Mouse (Mus musculus) forebrain, embryonic 16.5 days (tissue): ENCODE results near the gene Tacc2. TPM values are rescaled to one million over a fixed set of nuclear protein-coding genes. Genes with fewer than 3 reads are reported as not detected.

Source experiments
- ATAC-seq: fragments of 200-750 bp; cut with Nextera tagmentation; 2 replicates; pipeline ENCODE4 v1.8.0; 2017; ENCODE audit warnings: mild to moderate bottlenecking, moderate library complexity
- H3K27ac ChIP-seq: fragments of 300-500 bp; sonication (generic); 2 replicates; pipeline ENCODE4 v1.5.1; 2014; ENCODE audit warnings: low read length, control low read depth
- H3K27me3 ChIP-seq: fragments of 300-500 bp; sonication (generic); replicated peaks from 2 replicates; pipeline ENCODE4 v1.6.1; 2014; ENCODE audit warnings: low read length; ENCODE audit not compliant: control insufficient read depth, insufficient read depth
- H3K36me3 ChIP-seq: fragments of 300-500 bp; sonication (generic); 2 replicates; pipeline ENCODE4 v1.6.1; 2014; ENCODE audit not compliant: control insufficient read depth, insufficient read depth
- H3K4me1 ChIP-seq: fragments of 300-500 bp; sonication (generic); replicated peaks from 2 replicates; pipeline ENCODE4 v1.6.1; 2014; ENCODE audit warnings: low read length; ENCODE audit not compliant: control insufficient read depth, insufficient read depth
- H3K4me2 ChIP-seq: fragments of 300-500 bp; sonication (generic); 2 replicates; pipeline ENCODE4 v1.6.1; 2014; ENCODE audit warnings: mild to moderate bottlenecking, low read length, control low read depth
- H3K4me3 ChIP-seq: fragments of 300-500 bp; sonication (generic); replicated peaks from 2 replicates; pipeline ENCODE4 v1.5.1; 2014; ENCODE audit warnings: mild to moderate bottlenecking, low read length, control low read depth
- H3K9ac ChIP-seq: fragments of 300-500 bp; sonication (generic); replicated peaks from 2 replicates; pipeline ENCODE4 v1.6.1; 2014; ENCODE audit warnings: low read depth, low read length, control low read depth
- H3K9me3 ChIP-seq: fragments of 300-500 bp; sonication (generic); 2 replicates; pipeline ENCODE4 v1.6.1; 2016; ENCODE audit warnings: low read length; ENCODE audit not compliant: control insufficient read depth
- WGBS: fragments of 180-500 bp; shearing (Covaris S2); extraction: QIAGEN DNeasy Blood & Tissue Kit; methylation state at CpG from one replicate; pipeline ENCODE4 v1.1.7; 2014; 5-methylcytosine and 5-hydroxymethylcytosine counted together
- polyA plus RNA-seq: library from polyadenylated mRNA; unstranded; fragments of >200 nt; fragmentation: Nextera tagmentation; extraction: Ambion mirVana; gene quantifications from 2 replicates; pipeline ENCODE4 v1.2.1, GENCODE M21; 2015

Tacc2 gene
- polyA plus RNA-seq, 1 experiment from 2014 or later = 59.0 TPM

- H3K4me3 ChIP-seq = no peak overlapping the region
- H3K27ac ChIP-seq = no peak overlapping the region
- H3K9ac ChIP-seq = no peak overlapping the region
- no peak for ATAC-seq
- H3K4me1 ChIP-seq = peaks cover 12% of the 10 kb centered on the region
- H3K4me2 ChIP-seq = no peak overlapping the region
- WGBS = 56% methylated on average over 9 of the region's 9 CpGs
- no peaks in the 10 kb centered on the region for H3K9me3 ChIP-seq
- no peaks in the 10 kb centered on the region for H3K36me3 ChIP-seq
- H3K27me3 ChIP-seq = no peaks in the 10 kb centered on the region
These were observed 97.3 kb downstream of the Tacc2 start for GRCm38 (mm10) chr7:130674526-130674925.

GRCm38 (mm10) chr7:130676885-130677540 is 99.8 kb downstream of the Tacc2 start:
- Histone ChIP-seq H3K9me3 (no peaks in the 10 kb centered on the region), H3K4me3 (no peak overlapping the region), H3K27ac (no peak overlapping the region), H3K4me2 (no peak overlapping the region), H3K36me3 (no peaks in the 10 kb centered on the region), H3K4me1 (peaks cover 5% of the 10 kb centered on the region), H3K27me3 (no peaks in the 10 kb centered on the region), H3K9ac (0 out of 2 replicates have a peak overlapping the region, but pooled peaks have one; percentile 14)
- 48% methylated on average over 11 of the region's 11 CpGs for WGBS
- peak; percentile 61 for ATAC-seq

DNA sequence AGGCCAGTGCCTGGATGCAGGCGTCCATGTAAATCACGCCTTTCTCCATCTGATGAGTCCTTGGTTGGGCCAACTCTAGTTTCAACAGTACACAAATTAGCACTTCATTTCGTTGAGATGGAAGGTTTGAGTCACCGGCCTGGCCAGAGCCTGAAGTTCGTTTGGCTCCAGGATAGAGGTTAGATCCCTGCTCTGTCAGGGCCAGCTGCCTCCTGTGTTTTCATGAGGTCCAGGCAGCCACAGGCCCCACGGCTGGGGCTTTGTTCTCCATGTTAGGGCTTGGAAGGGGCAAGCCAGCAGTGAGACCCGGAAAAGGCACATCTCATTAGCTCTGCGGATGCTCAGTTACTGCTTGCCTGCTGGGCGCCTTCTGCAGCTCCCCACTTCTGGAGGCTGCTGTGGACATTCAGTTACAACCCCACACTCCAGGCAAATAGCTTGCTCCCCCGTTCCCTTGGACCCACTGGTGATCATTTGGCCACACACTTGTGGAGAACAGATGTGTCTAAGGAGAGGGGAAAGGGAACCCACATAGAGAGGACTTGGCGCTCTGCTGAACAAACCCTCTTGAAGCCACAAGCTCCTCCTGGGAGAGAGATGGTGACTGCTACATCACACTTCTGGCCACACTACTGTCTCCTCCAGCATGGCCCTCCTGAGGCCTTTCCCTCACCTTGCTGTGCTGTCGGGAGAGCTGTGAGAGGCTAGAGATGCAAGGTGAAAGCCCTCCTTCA is 100.5 kb downstream of the Tacc2 start:
- Histone ChIP-seq H3K27me3 (no peaks in the 10 kb centered on the region), H3K36me3 (no peaks in the 10 kb centered on the region), H3K4me1 (peaks cover 5% of the 10 kb centered on the region), H3K27ac (no peak overlapping the region), H3K9me3 (no peaks in the 10 kb centered on the region), H3K4me3 (no peak overlapping the region), H3K4me2 (no peak overlapping the region), H3K9ac (no peak overlapping the region)
- WGBS = 56% methylated on average over 12 of the region's 12 CpGs
- ATAC-seq = peak; percentile 63

DNA sequence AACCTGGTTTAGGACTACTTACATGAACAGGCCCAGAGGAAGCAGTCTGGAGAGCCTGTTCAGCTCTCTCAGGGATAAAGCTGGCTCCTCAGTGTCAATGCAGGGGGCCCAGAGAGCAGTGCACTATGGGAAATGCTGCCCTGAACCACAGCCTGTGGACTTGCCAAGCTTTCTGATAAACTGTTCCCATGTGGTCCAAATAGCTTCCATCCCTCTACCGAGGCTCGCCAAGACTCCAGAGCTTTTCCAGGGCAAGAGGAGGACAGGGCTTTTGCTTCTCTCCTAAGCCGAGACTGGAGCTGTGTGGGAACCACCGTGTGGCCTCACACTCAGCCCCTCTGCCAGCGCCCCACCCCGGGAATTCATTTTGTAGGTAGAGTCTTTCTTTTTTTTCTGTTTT is 101.2 kb downstream of the Tacc2 start:
- 93% methylated on average over 6 of the region's 6 CpGs for WGBS
- H3K4me1 ChIP-seq = peaks cover 5% of the 10 kb centered on the region
- H3K36me3 ChIP-seq = no peaks in the 10 kb centered on the region
- no peak for ATAC-seq
- no peaks in the 10 kb centered on the region for H3K9me3 ChIP-seq
- H3K27me3 ChIP-seq = no peaks in the 10 kb centered on the region
- no peak overlapping the region for H3K4me3 ChIP-seq
- H3K9ac ChIP-seq = no peak overlapping the region
- H3K27ac ChIP-seq = no peak overlapping the region
- H3K4me2 ChIP-seq = no peak overlapping the region

DNA sequence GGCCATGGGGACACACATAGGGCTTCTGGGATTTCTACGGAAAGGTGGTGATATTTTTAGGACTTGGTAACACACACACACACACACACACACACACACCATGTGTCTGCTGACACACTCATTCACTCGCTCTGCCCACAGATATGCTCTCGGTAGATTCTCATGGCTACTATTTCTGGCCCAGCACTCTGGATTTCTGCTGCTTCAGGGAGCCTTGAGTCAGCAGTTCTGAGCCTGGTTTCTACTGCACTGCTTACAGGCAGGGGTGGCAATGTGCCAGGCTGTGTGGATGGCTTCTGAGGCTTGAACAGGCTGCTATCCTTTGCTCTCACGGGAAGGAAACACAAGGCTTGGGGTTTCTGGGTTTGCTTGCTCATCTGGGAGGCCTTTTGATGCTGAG is 104.6 kb downstream of the Tacc2 start:
- Histone ChIP-seq H3K4me2 (no peak overlapping the region), H3K36me3 (no peaks in the 10 kb centered on the region), H3K4me3 (no peak overlapping the region), H3K27ac (no peak overlapping the region), H3K27me3 (no peaks in the 10 kb centered on the region), H3K9ac (no peak overlapping the region), H3K4me1 (peaks cover 5% of the 10 kb centered on the region), H3K9me3 (no peaks in the 10 kb centered on the region)
- 62% methylated on average over 4 of the region's 4 CpGs for WGBS
- no peak; the same call in 1 of the 2 replicates for ATAC-seq

DNA sequence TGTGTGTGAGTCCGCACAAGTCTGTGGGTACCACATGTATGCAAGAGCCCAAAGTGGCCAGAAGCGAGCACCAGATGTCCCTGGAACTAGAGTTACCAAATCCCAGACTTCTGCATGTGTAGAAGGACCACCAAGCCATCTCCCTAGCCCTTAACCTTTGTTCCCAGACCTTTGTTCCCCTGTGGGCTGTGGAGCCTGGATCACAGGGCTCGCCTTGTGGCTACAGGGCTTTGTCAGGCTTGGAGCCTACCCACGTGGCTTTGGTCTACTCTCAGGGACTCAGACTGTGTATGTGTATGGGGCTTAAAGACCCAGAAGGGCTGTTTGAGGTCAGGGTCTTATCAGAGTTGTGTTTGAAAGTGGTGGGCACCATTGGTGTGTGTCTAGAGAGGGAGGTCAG is 111.4 kb downstream of the Tacc2 start:
- Histone ChIP-seq H3K4me3 (no peak overlapping the region), H3K27ac (no peak overlapping the region), H3K27me3 (no peaks in the 10 kb centered on the region), H3K9me3 (no peaks in the 10 kb centered on the region), H3K4me2 (no peak overlapping the region), H3K9ac (no peak overlapping the region), H3K36me3 (no peaks in the 10 kb centered on the region), H3K4me1 (peaks cover 4% of the 10 kb centered on the region; the same call in 1 of the 2 replicates)
- no peak for ATAC-seq
- WGBS = 77% methylated on average over 4 of the region's 4 CpGs

DNA sequence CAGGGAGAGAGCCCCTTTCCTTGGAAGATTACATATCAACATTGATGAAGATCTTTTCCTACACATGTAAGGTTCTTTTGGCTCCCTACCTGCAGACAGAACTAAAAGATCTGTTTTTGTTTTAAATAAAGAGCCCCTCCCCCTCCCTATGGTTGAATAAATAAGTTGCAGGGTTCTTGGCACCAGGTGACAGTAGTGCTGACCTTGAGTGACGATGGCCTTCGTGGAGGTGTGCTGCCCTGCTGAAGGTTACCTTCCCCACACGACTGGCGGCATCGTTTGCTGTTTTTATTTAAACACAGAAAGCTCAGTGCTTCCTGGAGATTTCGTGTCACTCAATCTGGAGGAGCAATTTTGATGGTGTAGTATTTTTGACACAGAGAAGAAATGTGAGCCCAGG is 113.6 kb downstream of the Tacc2 start:
- Histone ChIP-seq H3K9ac (no peak overlapping the region), H3K4me1 (peaks cover 25% of the 10 kb centered on the region), H3K27me3 (no peaks in the 10 kb centered on the region), H3K27ac (no peak overlapping the region), H3K9me3 (no peaks in the 10 kb centered on the region), H3K4me2 (no peak overlapping the region), H3K4me3 (no peak overlapping the region), H3K36me3 (no peaks in the 10 kb centered on the region)
- WGBS = 82% methylated on average over 6 of the region's 6 CpGs
- no peak for ATAC-seq

DNA sequence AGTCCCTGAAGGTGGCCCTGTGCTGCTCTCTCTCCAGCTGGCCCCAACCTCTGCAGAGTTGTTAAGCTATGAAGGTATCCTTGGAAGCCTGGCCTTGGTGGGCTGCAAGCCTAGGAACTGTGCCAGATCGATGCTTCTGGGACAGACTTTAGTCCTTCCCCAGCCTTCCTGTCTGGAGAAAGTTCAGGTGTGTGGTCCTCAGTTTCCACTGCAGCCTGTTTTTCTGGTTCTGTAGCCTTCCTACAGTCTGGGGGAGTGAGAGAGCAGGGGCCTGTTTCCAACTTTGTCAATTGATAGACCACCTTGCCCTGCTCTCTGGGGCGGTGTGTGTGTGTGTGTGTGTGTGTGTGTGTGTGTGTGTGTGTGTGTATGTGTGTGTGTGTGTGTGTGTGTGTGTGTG is 114.7 kb downstream of the Tacc2 start:
- Histone ChIP-seq H3K27me3 (no peaks in the 10 kb centered on the region), H3K4me2 (peak overlapping the region; percentile 29; the same call in 1 of the 2 replicates), H3K9me3 (no peaks in the 10 kb centered on the region), H3K4me1 (peaks cover 36% of the 10 kb centered on the region), H3K4me3 (no peak overlapping the region; the same call in 1 of the 2 replicates), H3K27ac (peak overlapping the region; percentile 43), H3K9ac (no peak overlapping the region; the same call in 1 of the 2 replicates), H3K36me3 (no peaks in the 10 kb centered on the region)
- ATAC-seq = no peak
- WGBS = 46% methylated on average over 2 of the region's 2 CpGs

GRCm38 (mm10) chr7:130692392-130692942 is 115.2 kb downstream of the Tacc2 start:
- H3K4me2 ChIP-seq = peak overlapping the region; percentile 57
- no peaks in the 10 kb centered on the region for H3K27me3 ChIP-seq
- H3K4me1 ChIP-seq = peaks cover 38% of the 10 kb centered on the region
- peak overlapping the region; percentile 99 for H3K9ac ChIP-seq
- no peaks in the 10 kb centered on the region for H3K36me3 ChIP-seq
- H3K27ac ChIP-seq = peak overlapping the region; percentile 99
- under 1% methylated on average over 37 of the region's 39 CpGs for WGBS
- H3K9me3 ChIP-seq = no peaks in the 10 kb centered on the region
- peak overlapping the region; percentile 81 for H3K4me3 ChIP-seq
- ATAC-seq = peak; percentile 86
